Mouse (Mus musculus) splenic B cell, adult 2 months (primary cell): ENCODE results near the gene Polr2g.
"Not testable (repeated sequence)": the region's sequence is repeated elsewhere in the genome, so short reads cannot be mapped to it uniquely, and the experiment has no call there.

Experiments used
- DNase-seq: peaks from one replicate; pipeline ENCODE4 v3.0.0-alpha.2; 2011; ENCODE audit warnings: low read depth, low spot score
- H3K27me3 ChIP-seq: 2 replicates; pipeline ENCODE4 v1.6.1; 2012; ENCODE audit warnings: mild to moderate bottlenecking, low read length, moderate library complexity, mixed read lengths; ENCODE audit not compliant: control insufficient read depth, poor library complexity, insufficient read depth, severe bottlenecking
- H3K36me3 ChIP-seq: 2 replicates; pipeline ENCODE4 v1.6.1; 2012; ENCODE audit warnings: mild to moderate bottlenecking, low read length, moderate library complexity, mixed read lengths; ENCODE audit not compliant: control insufficient read depth, poor library complexity, insufficient read depth, severe bottlenecking

The Polr2g gene

DNA sequence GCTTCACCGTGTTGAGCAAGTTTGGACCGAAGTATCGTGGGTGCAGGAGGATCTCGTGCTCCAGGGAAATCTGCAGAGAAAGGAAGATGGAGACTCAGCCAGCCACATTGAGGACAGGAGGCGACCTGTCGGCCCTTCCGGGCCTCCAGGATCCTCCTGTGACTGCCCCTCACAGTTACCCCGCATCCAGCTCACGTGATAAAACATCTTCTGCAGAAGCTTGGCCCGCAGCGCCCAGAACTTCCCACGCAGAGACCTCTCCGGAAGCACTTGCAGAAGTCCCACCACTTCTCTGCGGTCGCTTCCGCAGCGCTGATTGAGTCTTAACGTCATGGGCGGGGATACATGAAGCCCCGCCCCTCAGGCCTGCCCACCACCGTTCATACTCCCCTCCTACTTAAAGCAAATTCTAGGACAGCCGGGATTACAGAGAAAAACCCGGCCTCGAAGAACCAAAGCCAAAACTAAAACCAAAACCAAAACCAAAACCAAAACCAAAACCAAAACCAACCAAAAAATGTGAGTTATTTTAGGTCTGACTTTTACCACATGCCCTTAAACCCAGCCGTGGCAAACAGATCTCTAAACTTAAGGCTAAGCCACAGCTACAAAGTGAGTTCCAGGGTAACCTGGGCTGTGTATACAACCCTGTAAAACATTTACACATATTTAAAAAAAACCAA lies at the start of gene Polr2g:
Gene Polr2g, minus strand, starts transcription at position 314 of the 683 bp plus-strand sequence.
- peaks cover 17% of the 10 kb centered on the region for H3K36me3 ChIP-seq
- peak; percentile 93 for DNase-seq
- no peaks in the 10 kb centered on the region for H3K27me3 ChIP-seq

DNA sequence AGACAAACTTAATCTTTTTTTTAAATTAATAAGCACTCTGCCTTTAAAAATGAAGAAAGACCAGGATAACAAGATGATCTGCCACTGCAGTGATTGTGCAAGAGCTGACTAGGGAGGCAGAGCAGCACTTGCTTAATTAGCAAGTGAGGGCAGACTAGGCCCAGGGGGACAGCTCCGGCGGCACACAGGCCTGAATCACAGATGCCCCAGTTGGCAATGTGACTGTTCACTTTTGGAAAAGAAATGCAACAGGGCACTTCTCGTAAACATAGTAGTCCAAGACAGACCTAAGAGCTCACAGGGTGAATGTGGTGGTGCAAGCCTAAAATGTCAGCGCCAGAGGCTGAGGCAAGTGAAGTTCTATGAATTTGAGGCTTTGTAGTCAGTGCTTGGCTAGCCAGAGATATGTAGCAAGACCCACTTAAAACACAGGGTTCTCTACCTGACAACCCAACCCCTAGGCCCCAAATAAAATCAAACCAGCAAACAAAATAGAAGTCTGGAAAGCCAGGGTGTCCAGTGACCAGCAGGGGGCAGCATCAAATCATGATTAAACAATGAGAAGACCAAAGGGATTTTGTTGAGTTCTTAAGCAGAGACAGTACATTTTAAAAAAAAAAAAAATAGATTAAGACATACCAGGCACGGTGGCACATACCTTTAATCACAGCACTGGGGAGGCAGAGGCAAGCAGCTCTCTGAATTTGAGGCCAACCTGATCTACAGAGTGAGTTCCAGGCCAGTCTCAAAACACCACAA lies 46.2 kb upstream of the Polr2g start:
- peak; percentile 86 for DNase-seq
- Histone ChIP-seq H3K27me3 (no peaks in the 10 kb centered on the region), H3K36me3 (peaks cover 2% of the 10 kb centered on the region)

DNA sequence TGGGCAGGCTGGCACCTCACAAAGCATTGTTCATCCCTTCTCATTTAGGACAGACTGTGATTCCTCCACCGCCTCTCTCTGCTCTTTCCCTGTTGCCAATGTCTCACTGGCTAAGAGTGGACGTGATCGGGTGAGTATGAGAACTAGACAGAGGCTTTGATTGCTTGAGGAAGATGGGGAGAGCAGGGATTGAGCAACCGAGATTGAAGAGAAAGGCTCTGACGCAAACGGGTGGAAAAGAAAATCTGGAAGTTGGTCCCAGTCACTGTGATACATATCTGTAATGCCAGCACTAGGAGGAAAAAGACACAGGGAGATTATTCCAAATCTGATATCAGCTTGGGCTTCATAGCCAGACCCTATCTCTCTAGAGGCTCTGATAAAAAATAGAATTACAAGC lies 44.6 kb upstream of the Polr2g start:
- DNase-seq, result no peak
- no peaks in the 10 kb centered on the region for H3K27me3 ChIP-seq
- peaks cover 2% of the 10 kb centered on the region; the same call in 1 of the 2 replicates for H3K36me3 ChIP-seq

DNA sequence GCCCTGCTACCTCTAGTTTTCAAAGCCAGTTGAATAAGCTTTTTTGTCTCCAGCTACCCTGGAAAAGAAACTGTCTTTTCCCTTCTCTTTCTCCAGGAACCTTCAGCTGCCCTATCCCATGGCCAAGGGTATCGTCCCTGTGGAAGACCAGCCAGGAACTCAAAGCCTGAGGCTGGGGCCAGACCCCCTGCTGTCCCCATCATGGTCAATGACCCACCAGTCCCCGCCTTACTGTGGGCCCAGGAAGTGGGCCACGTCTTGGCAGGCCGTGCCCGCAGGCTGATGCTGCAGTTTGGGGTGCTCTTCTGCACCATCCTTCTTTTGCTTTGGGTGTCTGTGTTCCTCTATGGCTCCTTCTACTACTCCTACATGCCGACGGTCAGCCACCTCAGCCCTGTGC lies 42.6 kb upstream of the Polr2g start:
- no peak for DNase-seq
- 0 out of 2 replicates have a peak, but pooled peaks cover 2% of the 10 kb centered on the region for H3K36me3 ChIP-seq
- no peaks in the 10 kb centered on the region for H3K27me3 ChIP-seq

DNA sequence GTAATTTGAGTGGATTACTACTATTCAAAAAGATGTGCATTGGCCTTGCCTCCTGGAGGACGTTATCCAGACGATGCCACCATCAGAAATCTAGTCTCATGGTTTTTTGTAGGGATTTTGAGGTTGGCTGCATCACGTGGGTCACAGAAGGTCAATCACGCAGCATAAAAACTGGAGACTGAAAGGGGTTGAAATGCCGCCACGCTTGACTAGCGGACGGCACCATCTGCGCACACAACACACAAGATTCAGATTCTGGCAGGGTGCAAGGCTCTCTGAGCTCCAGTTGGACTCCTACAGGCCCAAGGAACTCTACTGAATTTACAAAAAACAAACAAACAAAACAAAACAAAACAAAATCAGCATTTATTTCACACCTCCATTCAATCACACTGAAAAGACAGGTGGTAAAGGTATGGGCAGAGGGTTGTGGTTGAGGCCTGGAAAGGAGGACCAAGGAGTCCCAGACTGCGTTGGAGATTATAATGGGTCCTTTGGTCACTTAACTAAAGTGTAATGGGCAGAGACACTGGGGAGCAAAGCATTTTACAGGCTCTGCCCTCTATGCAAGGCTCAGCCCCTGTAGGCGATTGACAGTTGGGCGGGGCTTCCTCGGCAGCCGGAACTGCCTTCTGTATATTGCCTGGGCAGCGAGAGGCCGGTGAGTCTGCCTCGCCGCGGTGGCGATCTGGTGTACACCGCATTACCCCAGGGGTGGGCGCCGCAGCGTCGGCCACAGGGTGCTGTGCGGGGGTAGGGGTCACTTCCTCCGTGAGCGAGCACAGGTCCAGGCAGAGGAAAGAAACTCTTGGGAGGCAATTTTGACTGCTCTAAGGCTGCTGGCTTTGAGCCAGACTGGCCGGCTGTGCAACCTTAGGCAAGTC lies 41.8 kb upstream of the Polr2g start:
- peak; percentile 65 for DNase-seq
- Histone ChIP-seq H3K36me3 (0 out of 2 replicates have a peak, but pooled peaks cover 2% of the 10 kb centered on the region), H3K27me3 (no peaks in the 10 kb centered on the region)

DNA sequence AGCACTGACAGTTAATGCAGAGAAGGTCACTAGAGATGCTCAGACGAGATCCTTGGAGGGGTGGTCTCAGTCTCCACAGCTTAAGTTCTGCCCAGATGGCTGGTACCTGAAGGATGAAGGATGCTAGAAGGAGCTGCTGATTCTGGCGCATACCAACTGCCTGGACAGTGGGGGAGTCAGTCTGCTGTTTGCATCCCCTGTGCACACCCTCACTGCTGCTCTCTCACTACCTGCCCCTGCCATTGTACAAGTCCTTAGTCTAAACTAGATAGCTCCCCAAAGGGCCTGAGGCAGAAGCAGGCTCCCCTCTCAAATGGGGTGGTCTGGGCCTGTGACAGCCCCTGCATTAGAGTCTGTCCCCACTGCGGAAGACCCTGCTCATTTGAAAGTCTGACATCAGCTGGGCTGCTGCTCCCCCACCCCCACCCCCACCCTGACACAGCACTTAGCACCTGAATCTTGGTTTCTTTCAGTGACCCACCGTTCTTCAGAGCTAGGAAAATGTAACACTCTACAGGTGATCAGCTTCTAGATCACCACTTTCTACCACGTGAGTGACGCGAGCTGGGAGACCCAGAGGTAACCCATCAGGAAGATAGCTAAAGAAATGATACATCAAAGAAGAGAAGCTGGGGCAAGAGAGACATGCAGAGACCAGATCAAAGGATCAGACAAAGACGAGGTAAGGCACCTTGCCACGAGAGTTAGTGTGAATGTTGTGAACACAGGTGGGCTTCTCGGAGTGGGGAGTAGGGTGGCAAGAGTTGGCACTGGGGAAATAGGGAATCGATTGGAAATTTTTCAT lies 40.9 kb upstream of the Polr2g start, which contains the start of gene Gng3:
Gene Gng3, minus strand, starts transcription at position 92 of the 805 bp plus-strand sequence.
- DNase-seq, result no peak
- no peaks in the 10 kb centered on the region for H3K27me3 ChIP-seq
- H3K36me3 ChIP-seq, result peaks cover 5% of the 10 kb centered on the region; the same call in 1 of the 2 replicates

DNA sequence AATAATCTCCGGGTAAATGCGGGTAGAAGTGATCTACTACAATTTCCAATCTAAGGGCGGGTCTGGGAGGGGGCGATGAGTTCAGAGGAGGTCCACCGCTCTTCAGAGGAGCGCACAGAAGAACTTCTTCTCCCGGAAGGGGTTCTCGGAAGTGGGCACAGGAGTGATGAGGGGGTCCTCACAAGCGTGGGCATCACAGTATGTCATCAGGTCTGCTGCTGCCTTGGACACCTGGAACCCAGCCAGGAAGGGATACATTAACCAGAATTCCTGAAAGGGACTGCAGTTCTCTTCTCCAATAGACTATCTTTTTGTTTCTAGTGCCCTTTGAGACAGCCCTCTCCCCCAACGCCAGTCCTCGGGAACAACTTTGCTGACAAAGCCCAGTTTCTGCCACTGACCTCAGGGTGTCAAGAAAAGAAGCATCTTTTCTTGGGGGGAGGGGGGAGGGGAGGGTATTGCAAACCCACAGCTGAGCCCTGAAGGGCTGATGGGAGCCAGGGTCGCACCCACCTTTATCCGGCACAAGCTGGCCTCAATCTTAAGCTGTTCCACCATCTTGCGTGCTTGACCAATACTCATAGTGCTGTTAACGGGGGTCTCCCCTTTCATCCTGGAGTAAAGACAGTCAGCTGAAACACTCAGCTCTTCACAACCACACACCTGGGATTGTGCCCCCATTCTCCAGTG lies 39.8 kb upstream of the Polr2g start:
- DNase-seq, result peak; percentile 16
- Histone ChIP-seq H3K27me3 (no peaks in the 10 kb centered on the region), H3K36me3 (peaks cover 5% of the 10 kb centered on the region; the same call in 1 of the 2 replicates)

DNA sequence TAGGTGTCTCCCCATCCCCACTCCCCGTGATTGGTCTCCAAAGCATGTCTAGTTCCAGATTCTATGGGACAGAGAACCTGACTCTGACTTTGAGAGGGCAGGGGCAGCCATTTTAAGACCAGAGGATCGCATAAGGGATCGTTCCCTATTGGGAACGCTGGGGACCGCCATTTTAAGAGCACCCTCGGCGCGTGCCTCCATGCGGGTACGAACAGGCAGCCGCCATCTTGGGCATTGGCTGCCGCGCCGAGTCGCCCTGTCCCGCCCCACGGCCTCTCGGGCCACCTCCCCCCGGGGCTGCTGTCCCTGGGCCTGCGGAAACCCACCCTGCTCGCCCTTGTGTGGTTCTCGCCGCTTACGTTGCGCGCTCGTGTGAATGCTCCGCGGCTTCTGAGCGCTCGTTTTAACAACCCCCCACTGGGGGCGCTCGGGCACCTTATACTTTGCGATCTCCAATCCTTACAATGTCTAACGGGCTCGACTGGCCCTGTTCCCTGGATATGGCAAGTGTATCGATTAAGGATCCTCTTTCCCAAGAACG lies 38.9 kb upstream of the Polr2g start, which contains the start of gene Bscl2:
Gene Bscl2, plus strand, starts transcription at position 217 of the 541 bp plus-strand sequence.
- H3K27me3 ChIP-seq, result no peaks in the 10 kb centered on the region
- peaks cover 7% of the 10 kb centered on the region; the same call in 1 of the 2 replicates for H3K36me3 ChIP-seq
- peak; percentile 81 for DNase-seq

DNA sequence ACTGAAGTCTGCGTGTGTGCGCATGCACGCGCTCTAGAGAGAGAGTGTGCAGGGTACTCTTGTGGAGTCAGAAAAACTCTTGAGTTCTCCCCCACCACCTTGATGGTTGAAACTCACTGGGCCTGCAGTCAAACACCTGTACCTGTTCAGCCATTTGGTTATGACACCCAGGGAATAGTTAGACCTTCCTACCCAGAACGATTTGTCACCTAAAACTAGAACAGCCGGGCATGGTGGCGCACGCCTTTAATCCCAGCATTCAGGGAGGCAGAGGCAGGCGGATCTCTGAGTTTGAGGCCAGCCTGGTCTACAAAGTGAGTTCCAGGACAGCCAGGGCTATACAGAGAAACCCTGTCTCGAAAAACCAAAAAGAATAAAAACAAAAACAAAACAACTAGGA lies 38.0 kb upstream of the Polr2g start:
- not testable (repeated sequence) for DNase-seq, H3K27me3 ChIP-seq
- H3K36me3 ChIP-seq, result peaks cover 12% of the 10 kb centered on the region; the same call in 1 of the 2 replicates

DNA sequence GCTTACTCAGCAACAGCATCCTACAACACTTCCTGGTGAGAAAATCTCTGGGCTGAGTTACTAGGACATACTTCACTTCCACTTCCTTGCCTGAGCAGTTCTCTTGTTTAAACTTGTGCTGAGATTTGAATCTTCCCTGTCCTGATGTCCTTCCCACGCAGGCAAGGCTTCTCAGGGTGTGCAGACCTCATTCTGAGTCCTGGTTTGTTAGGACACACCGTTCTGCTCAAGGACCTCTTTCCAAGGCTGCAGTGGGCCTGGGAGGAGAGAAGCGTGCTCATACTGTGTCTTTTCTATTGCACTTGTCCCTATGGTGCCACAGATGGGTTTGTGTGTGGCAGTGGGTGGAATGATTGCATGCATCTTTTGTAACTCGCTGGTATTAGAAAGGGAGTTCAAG lies 34.6 kb upstream of the Polr2g start:
- Histone ChIP-seq H3K36me3 (peaks cover 29% of the 10 kb centered on the region), H3K27me3 (no peaks in the 10 kb centered on the region)
- no peak for DNase-seq

DNA sequence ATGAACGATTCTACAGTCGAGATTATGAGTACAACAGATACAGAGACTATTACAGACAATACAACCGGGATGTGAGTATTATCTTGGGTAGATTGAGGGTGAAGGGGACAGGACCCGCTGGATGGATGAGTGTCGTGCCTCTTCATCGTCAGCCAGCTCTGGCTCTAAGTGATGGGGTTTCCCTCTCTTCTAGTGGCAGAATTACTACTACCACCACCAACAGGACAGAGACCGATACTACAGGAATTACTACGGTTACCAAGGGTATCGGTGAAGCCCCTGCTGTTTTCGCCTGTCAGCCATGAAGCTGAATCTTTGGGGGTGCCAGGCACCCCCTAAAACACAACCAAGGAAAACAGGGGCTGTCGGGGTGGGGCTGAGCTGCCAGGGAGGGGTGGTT lies 32.9 kb upstream of the Polr2g start:
- Histone ChIP-seq H3K36me3 (peaks cover 36% of the 10 kb centered on the region), H3K27me3 (no peaks in the 10 kb centered on the region)
- no peak for DNase-seq

DNA sequence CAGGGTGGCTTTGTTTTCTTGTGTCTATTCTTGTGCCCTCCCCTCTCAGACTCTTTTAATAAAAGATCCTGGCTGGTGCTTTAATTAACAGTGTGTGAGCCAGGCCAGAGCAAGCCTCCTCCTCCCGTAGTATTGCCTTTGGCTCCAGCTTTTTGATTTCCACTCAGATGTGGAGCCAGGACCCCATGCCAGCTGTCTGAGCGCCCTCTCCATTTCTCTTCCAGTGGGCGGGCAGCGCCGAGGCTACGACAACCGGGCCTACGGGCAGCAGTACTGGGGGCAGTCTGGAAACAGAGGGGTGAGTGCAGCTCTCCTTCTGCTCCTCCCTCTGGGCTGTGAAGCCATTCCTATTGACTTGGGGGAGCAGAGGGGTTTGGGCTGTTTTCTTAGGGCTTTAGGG lies 32.3 kb upstream of the Polr2g start:
- no peaks in the 10 kb centered on the region for H3K27me3 ChIP-seq
- DNase-seq, result no peak
- H3K36me3 ChIP-seq, result peaks cover 39% of the 10 kb centered on the region

DNA sequence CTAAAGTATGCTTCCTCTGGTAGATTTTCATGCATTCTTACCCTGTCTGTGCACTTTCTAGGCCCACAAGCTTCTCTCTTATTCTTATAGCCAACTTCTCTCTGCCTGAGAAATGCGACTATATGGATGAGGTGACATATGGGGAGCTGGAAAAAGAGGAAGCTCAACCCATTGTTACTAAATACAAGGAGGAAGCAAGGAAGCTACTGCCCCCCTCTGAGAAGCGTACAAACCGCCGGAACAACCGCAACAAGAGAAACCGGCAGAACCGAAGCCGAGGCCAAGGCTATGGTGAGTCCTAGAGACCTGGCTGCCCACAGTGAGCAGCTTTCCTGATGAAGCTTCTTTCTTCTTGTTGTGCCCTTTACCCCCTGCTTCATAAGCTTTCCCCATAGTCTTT lies 31.3 kb upstream of the Polr2g start, which contains the start of gene AC129217.1:
Gene AC129217.1, plus strand, starts transcription at position 114 of the 400 bp plus-strand sequence.
- Histone ChIP-seq H3K36me3 (peaks cover 46% of the 10 kb centered on the region), H3K27me3 (no peaks in the 10 kb centered on the region)
- no peak for DNase-seq
